Mouse (Mus musculus): ENCODE measurements around the gene Gm8251. TPM values are rescaled to one million over a fixed set of nuclear protein-coding genes. Genes with fewer than 3 reads are reported as not detected.
A peak's percentile ranks its signal among the peaks of the same experiment; 100 is the strongest.

Gene Gm8251
- polyA plus RNA-seq, 1 experiment from 2014 or later: 0.11 TPM

DNA sequence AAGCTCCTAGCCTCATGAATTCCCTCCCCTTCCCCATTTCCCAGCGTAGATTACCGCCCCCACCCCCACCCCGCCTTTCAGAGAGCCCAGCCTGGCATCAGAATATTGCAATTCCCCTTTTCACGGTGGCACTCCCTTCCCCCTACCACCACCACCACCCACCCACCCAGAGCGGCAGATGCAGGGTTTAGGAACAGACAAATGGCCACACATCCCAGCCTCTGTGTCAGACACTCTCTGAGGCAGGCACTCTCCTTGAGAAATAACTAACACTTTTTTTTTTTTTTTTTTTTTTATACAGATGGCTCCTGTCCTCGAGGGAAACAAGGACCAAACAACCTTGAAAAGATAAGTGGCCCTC lies 19.2 kb downstream of the Gm8251 start:
- ATAC-seq: peak; percentile 80
- Histone ChIP-seq H3K4me3 (replicated peaks; ENCODE audit: low read length) (peak overlapping the region; percentile 43), H3K9me3 (ENCODE audit: control insufficient read depth, low read length) (no peaks in the 10 kb centered on the region), H3K27me3 (replicated peaks; ENCODE audit: control insufficient read depth, insufficient read depth, low read length) (no peaks in the 10 kb centered on the region), H3K27ac (ENCODE audit: low read length) (no peak overlapping the region), H3K36me3 (ENCODE audit: control insufficient read depth, insufficient read depth) (no peaks in the 10 kb centered on the region), H3K4me2 (ENCODE audit: low read length) (peak overlapping the region; percentile 62), H3K4me1 (replicated peaks; ENCODE audit: control insufficient read depth, insufficient read depth, low read length) (peaks cover 4% of the 10 kb centered on the region; the same call in 1 of the 2 replicates), H3K9ac (replicated peaks; ENCODE audit: low read depth, low read length) (peak overlapping the region; percentile 57)
- WGBS: 2% methylated on average over 6 of the region's 6 CpGs

DNA sequence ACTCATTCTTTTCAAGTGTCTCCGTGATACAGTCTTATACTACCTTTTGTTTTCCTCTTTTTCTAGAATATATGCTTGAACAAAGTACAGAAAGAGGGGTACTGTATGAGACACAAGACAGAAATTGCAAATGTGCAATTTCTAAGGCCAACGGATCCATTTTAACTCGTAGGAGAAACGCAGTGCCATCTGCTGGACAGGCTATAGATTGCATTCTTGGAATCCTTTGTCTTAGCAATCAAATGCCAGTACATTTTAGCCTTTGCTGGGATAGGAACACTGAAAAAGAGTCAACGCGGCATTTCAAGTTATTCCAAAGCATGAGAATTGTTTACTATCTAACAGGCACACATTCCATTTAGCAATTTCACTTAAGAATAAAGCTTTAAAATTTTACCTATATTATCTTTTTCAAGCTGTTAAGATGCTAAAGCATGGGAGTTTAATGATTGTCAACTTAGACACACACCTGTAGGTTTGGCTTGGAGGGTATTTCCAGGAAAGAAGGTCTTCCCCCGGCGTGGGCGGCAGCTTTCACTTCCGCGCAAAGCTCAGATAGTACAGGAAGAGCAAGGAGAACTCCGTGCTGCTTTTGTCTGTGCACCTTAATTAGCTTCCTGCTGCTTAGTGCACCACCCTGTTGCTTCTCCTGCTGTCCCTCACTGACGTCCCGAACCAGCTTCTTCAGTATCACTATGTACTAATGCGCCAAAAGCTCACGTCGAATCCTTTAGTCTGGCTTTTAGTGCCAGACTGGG lies 19.8 kb downstream of the Gm8251 start:
- Histone ChIP-seq H3K4me3 (replicated peaks; ENCODE audit: low read length) (peak overlapping the region; percentile 43), H3K4me2 (ENCODE audit: low read length) (peak overlapping the region; percentile 62), H3K9ac (replicated peaks; ENCODE audit: low read depth, low read length) (peak overlapping the region; percentile 57), H3K9me3 (ENCODE audit: control insufficient read depth, low read length) (no peaks in the 10 kb centered on the region), H3K27ac (ENCODE audit: low read length) (no peak overlapping the region), H3K27me3 (replicated peaks; ENCODE audit: control insufficient read depth, insufficient read depth, low read length) (no peaks in the 10 kb centered on the region), H3K4me1 (replicated peaks; ENCODE audit: control insufficient read depth, insufficient read depth, low read length) (peaks cover 4% of the 10 kb centered on the region; the same call in 1 of the 2 replicates), H3K36me3 (ENCODE audit: control insufficient read depth, insufficient read depth) (no peaks in the 10 kb centered on the region)
- WGBS: under 1% methylated on average over 17 of the region's 17 CpGs
- peak; percentile 82 for ATAC-seq

DNA sequence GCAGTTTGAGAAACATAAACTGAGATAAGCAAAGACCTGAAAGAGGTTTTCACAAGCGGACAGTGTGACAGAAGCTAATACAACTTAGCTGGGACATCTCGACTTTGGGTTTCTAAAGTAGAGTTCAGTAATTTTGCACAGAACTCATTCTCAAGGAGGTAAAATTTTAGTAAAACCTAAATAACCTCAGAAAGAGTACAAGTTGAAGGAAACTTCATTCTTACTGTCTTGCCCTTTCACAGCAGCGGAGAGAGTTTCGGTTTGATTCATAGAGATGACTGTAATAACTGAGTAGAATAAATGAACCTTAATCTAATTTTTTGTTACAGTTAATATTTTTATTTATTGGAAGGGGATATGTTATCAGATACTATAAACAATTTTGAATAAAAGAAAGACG lies 28.8 kb downstream of the Gm8251 start:
- no peak for ATAC-seq
- H3K9me3 ChIP-seq (ENCODE audit: control insufficient read depth, low read length): no peaks in the 10 kb centered on the region
- no peak overlapping the region for H3K4me2 ChIP-seq (ENCODE audit: low read length)
- WGBS: 93% methylated on average over 5 of the region's 5 CpGs
- no peaks in the 10 kb centered on the region for H3K4me1 ChIP-seq (replicated peaks; ENCODE audit: control insufficient read depth, insufficient read depth, low read length)
- H3K27me3 ChIP-seq (replicated peaks; ENCODE audit: control insufficient read depth, insufficient read depth, low read length): no peaks in the 10 kb centered on the region
- H3K4me3 ChIP-seq (replicated peaks; ENCODE audit: low read length): no peak overlapping the region
- no peaks in the 10 kb centered on the region for H3K36me3 ChIP-seq (ENCODE audit: control insufficient read depth, insufficient read depth)
- no peak overlapping the region for H3K9ac ChIP-seq (replicated peaks; ENCODE audit: low read depth, low read length)
- no peak overlapping the region for H3K27ac ChIP-seq (ENCODE audit: low read length)

DNA sequence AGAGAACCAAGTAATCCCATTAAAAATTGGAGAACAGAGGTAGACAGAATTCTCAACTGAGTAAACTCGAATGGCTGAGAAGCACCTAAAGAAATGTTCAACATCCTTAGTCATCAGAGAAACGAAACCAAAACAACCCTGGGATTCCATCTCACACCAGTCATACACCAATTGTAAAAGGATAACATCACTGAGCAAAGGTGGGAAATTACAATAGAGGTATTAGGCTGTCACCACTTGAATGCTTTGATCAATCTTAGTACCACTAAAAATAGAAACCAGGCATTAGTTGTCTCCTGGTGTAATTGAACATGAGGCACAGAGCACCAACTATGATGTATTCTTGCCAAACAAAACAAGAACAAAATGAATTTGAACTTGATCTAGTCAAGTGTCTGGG lies 29.5 kb downstream of the Gm8251 start:
- H3K27ac ChIP-seq (ENCODE audit: low read length): no peak overlapping the region
- WGBS: 73% methylated on average over 2 of the region's 2 CpGs
- no peak for ATAC-seq
- no peaks in the 10 kb centered on the region for H3K36me3 ChIP-seq (ENCODE audit: control insufficient read depth, insufficient read depth)
- H3K4me1 ChIP-seq (replicated peaks; ENCODE audit: control insufficient read depth, insufficient read depth, low read length): no peaks in the 10 kb centered on the region
- no peaks in the 10 kb centered on the region for H3K27me3 ChIP-seq (replicated peaks; ENCODE audit: control insufficient read depth, insufficient read depth, low read length)
- H3K9me3 ChIP-seq (ENCODE audit: control insufficient read depth, low read length): no peaks in the 10 kb centered on the region
- H3K9ac ChIP-seq (replicated peaks; ENCODE audit: low read depth, low read length): no peak overlapping the region
- H3K4me3 ChIP-seq (replicated peaks; ENCODE audit: low read length): no peak overlapping the region
- H3K4me2 ChIP-seq (ENCODE audit: low read length): no peak overlapping the region

DNA sequence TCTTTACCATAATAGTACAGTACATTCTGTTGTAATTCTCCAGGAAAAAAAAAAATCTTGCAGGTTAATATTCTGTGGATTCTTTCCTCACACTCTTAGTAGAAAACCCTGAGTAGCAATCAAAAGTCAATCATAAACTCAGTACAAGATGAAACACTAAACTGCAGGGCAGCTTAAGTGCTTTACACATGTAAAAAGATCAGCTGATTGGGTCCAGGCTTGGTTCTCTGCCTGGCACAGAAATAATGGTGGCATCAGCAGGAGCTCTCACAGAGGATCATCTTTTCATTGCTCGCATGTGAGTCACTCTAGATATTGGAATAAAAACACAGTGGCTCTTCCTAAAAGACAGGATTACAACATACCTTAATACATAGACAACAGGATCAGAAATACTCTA lies 34.1 kb downstream of the Gm8251 start:
- 79% methylated on average over 1 of the region's 1 CpGs for WGBS
- no peak for ATAC-seq
- Histone ChIP-seq H3K36me3 (ENCODE audit: control insufficient read depth, insufficient read depth) (no peaks in the 10 kb centered on the region), H3K9me3 (ENCODE audit: control insufficient read depth, low read length) (no peaks in the 10 kb centered on the region), H3K27ac (ENCODE audit: low read length) (no peak overlapping the region), H3K27me3 (replicated peaks; ENCODE audit: control insufficient read depth, insufficient read depth, low read length) (no peaks in the 10 kb centered on the region), H3K4me1 (replicated peaks; ENCODE audit: control insufficient read depth, insufficient read depth, low read length) (no peaks in the 10 kb centered on the region), H3K4me2 (ENCODE audit: low read length) (no peak overlapping the region), H3K9ac (replicated peaks; ENCODE audit: low read depth, low read length) (no peak overlapping the region), H3K4me3 (replicated peaks; ENCODE audit: low read length) (no peak overlapping the region)

DNA sequence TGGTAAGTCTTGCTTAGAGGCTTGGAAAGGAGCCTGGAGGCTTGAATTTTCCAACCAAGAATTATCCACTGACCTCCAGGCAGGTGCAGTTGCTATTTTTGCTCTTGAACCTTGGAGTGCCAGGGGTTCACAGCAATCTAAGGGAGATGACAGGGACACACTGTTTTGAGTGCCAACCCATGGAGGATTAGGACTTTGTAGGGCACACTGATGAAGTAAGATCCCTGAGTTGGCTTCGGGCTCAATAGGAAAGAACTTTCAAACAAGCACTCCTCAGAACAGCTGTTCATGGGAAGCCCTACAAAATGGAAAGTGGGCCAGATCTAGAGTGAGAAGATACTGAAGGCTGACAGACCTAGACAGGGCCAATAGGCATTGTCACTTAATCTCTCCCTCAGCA lies 39.1 kb downstream of the Gm8251 start:
- no peaks in the 10 kb centered on the region for H3K4me1 ChIP-seq (replicated peaks; ENCODE audit: control insufficient read depth, insufficient read depth, low read length)
- no peaks in the 10 kb centered on the region for H3K27me3 ChIP-seq (replicated peaks; ENCODE audit: control insufficient read depth, insufficient read depth, low read length)

DNA sequence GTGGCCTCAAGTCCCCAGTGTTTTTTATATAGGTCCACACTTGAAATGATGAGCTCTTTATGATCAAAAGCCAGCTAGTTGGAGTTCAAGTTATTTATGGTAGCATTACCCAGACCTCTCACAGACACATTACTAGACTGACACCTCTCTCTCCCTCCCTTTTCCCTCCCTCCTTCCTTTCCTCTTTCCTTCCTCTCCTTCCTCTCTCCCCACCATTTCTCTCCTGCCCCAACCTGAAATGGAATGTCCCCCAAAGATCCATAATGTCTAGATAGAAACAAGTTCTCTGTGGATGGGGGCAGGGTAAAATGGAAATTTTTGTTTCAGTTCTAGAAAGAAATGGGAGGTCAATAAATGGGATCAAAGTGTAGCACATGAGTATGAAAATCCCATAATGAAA lies 41.8 kb downstream of the Gm8251 start, which contains the start of gene Mettl21c:
Gene Mettl21c, minus strand, starts transcription at position 101 of the 400 bp plus-strand sequence.
- Histone ChIP-seq H3K27ac (ENCODE audit: low read length) (no peak within 1 kb of the TSS), H3K27me3 (replicated peaks; ENCODE audit: control insufficient read depth, insufficient read depth, low read length) (no peaks in the 10 kb centered on the region), H3K9me3 (ENCODE audit: control insufficient read depth, low read length) (no peaks in the 10 kb centered on the region), H3K4me2 (ENCODE audit: low read length) (no peak within 1 kb of the TSS), H3K4me3 (replicated peaks; ENCODE audit: low read length) (no peak within 1 kb of the TSS), H3K9ac (replicated peaks; ENCODE audit: low read depth, low read length) (no peak within 1 kb of the TSS), H3K36me3 (ENCODE audit: control insufficient read depth, insufficient read depth) (no peaks in the 10 kb centered on the region), H3K4me1 (replicated peaks; ENCODE audit: control insufficient read depth, insufficient read depth, low read length) (no peaks in the 10 kb centered on the region)
- no peak for ATAC-seq

More for the DNA sequence above, 39.1 kb downstream of the Gm8251 start:
- WGBS: 84% methylated on average over 1 of the region's 1 CpGs
- H3K9me3 ChIP-seq (ENCODE audit: control insufficient read depth, low read length): no peaks in the 10 kb centered on the region
- no peak overlapping the region for H3K9ac ChIP-seq (replicated peaks; ENCODE audit: low read depth, low read length)
- no peak overlapping the region for H3K27ac ChIP-seq (ENCODE audit: low read length)
- H3K4me2 ChIP-seq (ENCODE audit: low read length): no peak overlapping the region
- ATAC-seq: no peak
- no peaks in the 10 kb centered on the region for H3K36me3 ChIP-seq (ENCODE audit: control insufficient read depth, insufficient read depth)
- no peak overlapping the region for H3K4me3 ChIP-seq (replicated peaks; ENCODE audit: low read length)

DNA sequence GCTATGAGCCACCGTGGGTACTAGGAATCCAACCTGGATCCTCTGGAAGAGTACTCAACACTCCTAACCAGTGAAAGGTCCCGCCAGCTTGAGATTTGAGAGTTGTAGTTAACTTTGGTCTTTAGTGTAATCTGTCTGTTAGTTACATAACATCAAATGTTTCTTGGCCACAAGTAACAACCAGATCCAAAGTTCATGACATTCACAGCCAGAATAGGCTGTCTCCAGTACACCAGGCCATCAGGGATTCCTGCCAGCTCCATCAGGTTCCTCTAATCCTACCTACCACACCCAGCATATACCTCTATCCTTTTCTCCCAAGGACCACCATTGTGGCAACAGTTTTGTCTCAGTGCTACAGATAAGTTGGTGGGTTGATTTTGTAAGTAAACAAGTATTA lies 46.2 kb downstream of the Gm8251 start:
- H3K27me3 ChIP-seq (replicated peaks; ENCODE audit: control insufficient read depth, insufficient read depth, low read length): no peaks in the 10 kb centered on the region
- no peaks in the 10 kb centered on the region for H3K4me1 ChIP-seq (replicated peaks; ENCODE audit: control insufficient read depth, insufficient read depth, low read length)
- no peak overlapping the region for H3K9ac ChIP-seq (replicated peaks; ENCODE audit: low read depth, low read length)
- no peak overlapping the region for H3K4me2 ChIP-seq (ENCODE audit: low read length)
- H3K36me3 ChIP-seq (ENCODE audit: control insufficient read depth, insufficient read depth): no peaks in the 10 kb centered on the region
- whole genome bisulfite sequencing: 94% methylated on average over 2 of the region's 2 CpGs
- ATAC-seq: no peak
- H3K4me3 ChIP-seq (replicated peaks; ENCODE audit: low read length): no peak overlapping the region
- no peak overlapping the region for H3K27ac ChIP-seq (ENCODE audit: low read length)
- H3K9me3 ChIP-seq (ENCODE audit: control insufficient read depth, low read length): no peaks in the 10 kb centered on the region

Measured in forebrain, embryonic 16.5 days (tissue).